Mouse (Mus musculus): ENCODE data around the gene Gm21887. TPM values are rescaled to one million over a fixed set of nuclear protein-coding genes. Genes with fewer than 3 reads are reported as not detected.
A peak's percentile ranks its signal among the peaks of the same experiment; 100 is the strongest.
"Not testable (repeated sequence)": the region's sequence is repeated elsewhere in the genome, so short reads cannot be mapped to it uniquely, and the experiment has no call there.

The Gm21887 gene
- polyA plus RNA-seq, 1 experiment from 2014 or later = 101 TPM

GRCm38 (mm10) chrX:169984853-169985252 is 24.6 kb upstream of the Gm21887 start:
- not testable (repeated sequence) for H3K4me1 ChIP-seq; ATAC-seq (ENCODE audit: extremely low read depth, insufficient number of reproducible peaks, low FRiP score, low TSS enrichment); H3K27me3 ChIP-seq (replicated peaks); H3K27ac ChIP-seq (replicated peaks); H3K4me2 ChIP-seq; H3K9ac ChIP-seq; H3K4me3 ChIP-seq
- Histone ChIP-seq H3K36me3 (peaks cover 84% of the 10 kb centered on the region), H3K9me3 (peaks cover 85% of the 10 kb centered on the region)
- 84% methylated on average over 21 of the region's 21 CpGs for WGBS

- Histone ChIP-seq H3K9me3 (peaks cover 84% of the 10 kb centered on the region), H3K36me3 (peaks cover 84% of the 10 kb centered on the region)
- not testable (repeated sequence) for H3K27ac ChIP-seq (replicated peaks); H3K4me3 ChIP-seq; H3K9ac ChIP-seq; H3K27me3 ChIP-seq (replicated peaks); H3K4me1 ChIP-seq; H3K4me2 ChIP-seq
- ATAC-seq (ENCODE audit: extremely low read depth, insufficient number of reproducible peaks, low FRiP score, low TSS enrichment) = 0 out of 2 replicates have a peak, but pooled peaks have one; percentile 9
- WGBS = 82% methylated on average over 18 of the region's 18 CpGs
These were observed 23.7 kb upstream of the Gm21887 start for GRCm38 (mm10) chrX:169985796-169986195.

GRCm38 (mm10) chrX:169986519-169987367 is 22.7 kb upstream of the Gm21887 start:
- H3K27ac ChIP-seq (replicated peaks); H3K27me3 ChIP-seq (replicated peaks); H3K4me1 ChIP-seq: not testable (repeated sequence)
- Histone ChIP-seq H3K4me3 (peak overlapping the region; percentile 33), H3K9ac (peak overlapping the region; percentile 67), H3K9me3 (peaks cover 75% of the 10 kb centered on the region), H3K36me3 (peaks cover 76% of the 10 kb centered on the region), H3K4me2 (peak overlapping the region; percentile 57)
- 58% methylated on average over 51 of the region's 51 CpGs for WGBS
- peak; percentile 67 for ATAC-seq (ENCODE audit: extremely low read depth, insufficient number of reproducible peaks, low FRiP score, low TSS enrichment)

- Histone ChIP-seq H3K9me3 (peaks cover 68% of the 10 kb centered on the region), H3K36me3 (peaks cover 69% of the 10 kb centered on the region)
- 83% methylated on average over 28 of the region's 28 CpGs for WGBS
- H3K4me3 ChIP-seq; H3K27ac ChIP-seq (replicated peaks); H3K9ac ChIP-seq; H3K4me1 ChIP-seq; ATAC-seq (ENCODE audit: extremely low read depth, insufficient number of reproducible peaks, low FRiP score, low TSS enrichment); H3K4me2 ChIP-seq; H3K27me3 ChIP-seq (replicated peaks): not testable (repeated sequence)
These were observed 22.1 kb upstream of the Gm21887 start for GRCm38 (mm10) chrX:169987368-169987837.

- peak; percentile 10; the same call in 1 of the 2 replicates for ATAC-seq (ENCODE audit: extremely low read depth, insufficient number of reproducible peaks, low FRiP score, low TSS enrichment)
- not testable (repeated sequence) for H3K4me1 ChIP-seq; H3K27me3 ChIP-seq (replicated peaks); H3K27ac ChIP-seq (replicated peaks); H3K4me3 ChIP-seq; H3K4me2 ChIP-seq; H3K9ac ChIP-seq
- H3K9me3 ChIP-seq = peaks cover 55% of the 10 kb centered on the region
- WGBS = 91% methylated on average over 56 of the region's 56 CpGs
- peaks cover 56% of the 10 kb centered on the region for H3K36me3 ChIP-seq
These were observed 20.8 kb upstream of the Gm21887 start for GRCm38 (mm10) chrX:169988571-169989218.

- H3K36me3 ChIP-seq = peaks cover 51% of the 10 kb centered on the region
- ATAC-seq (ENCODE audit: extremely low read depth, insufficient number of reproducible peaks, low FRiP score, low TSS enrichment); H3K4me2 ChIP-seq; H3K27me3 ChIP-seq (replicated peaks); H3K4me1 ChIP-seq; H3K27ac ChIP-seq (replicated peaks); H3K9ac ChIP-seq; H3K4me3 ChIP-seq: not testable (repeated sequence)
- WGBS = 83% methylated on average over 8 of the region's 8 CpGs
- H3K9me3 ChIP-seq = peaks cover 50% of the 10 kb centered on the region
These were observed 20.3 kb upstream of the Gm21887 start for GRCm38 (mm10) chrX:169989219-169989595.

GRCm38 (mm10) chrX:169989691-169990631 is 19.5 kb upstream of the Gm21887 start:
- not testable (repeated sequence) for ATAC-seq (ENCODE audit: extremely low read depth, insufficient number of reproducible peaks, low FRiP score, low TSS enrichment); H3K27me3 ChIP-seq (replicated peaks); H3K27ac ChIP-seq (replicated peaks); H3K4me2 ChIP-seq; H3K9ac ChIP-seq; H3K4me1 ChIP-seq; H3K4me3 ChIP-seq
- WGBS = 76% methylated on average over 56 of the region's 56 CpGs
- Histone ChIP-seq H3K36me3 (peaks cover 44% of the 10 kb centered on the region), H3K9me3 (peaks cover 46% of the 10 kb centered on the region)

GRCm38 (mm10) chrX:169991128-169991873 is 18.2 kb upstream of the Gm21887 start:
- not testable (repeated sequence) for H3K27ac ChIP-seq (replicated peaks); H3K4me3 ChIP-seq; H3K27me3 ChIP-seq (replicated peaks); H3K9ac ChIP-seq; H3K4me1 ChIP-seq
- WGBS = 30% methylated on average over 20 of the region's 28 CpGs
- peaks cover 34% of the 10 kb centered on the region for H3K36me3 ChIP-seq
- H3K9me3 ChIP-seq = peaks cover 37% of the 10 kb centered on the region
- peak; percentile 23 for ATAC-seq (ENCODE audit: extremely low read depth, insufficient number of reproducible peaks, low FRiP score, low TSS enrichment)
- peak overlapping the region; percentile 51 for H3K4me2 ChIP-seq

GRCm38 (mm10) chrX:169992086-169992930 is 17.2 kb upstream of the Gm21887 start:
- H3K4me2 ChIP-seq; H3K9ac ChIP-seq; H3K4me1 ChIP-seq; H3K4me3 ChIP-seq; H3K27me3 ChIP-seq (replicated peaks); H3K27ac ChIP-seq (replicated peaks); ATAC-seq (ENCODE audit: extremely low read depth, insufficient number of reproducible peaks, low FRiP score, low TSS enrichment): not testable (repeated sequence)
- 40% methylated on average over 10 of the region's 15 CpGs for WGBS
- Histone ChIP-seq H3K9me3 (peaks cover 30% of the 10 kb centered on the region), H3K36me3 (peaks cover 28% of the 10 kb centered on the region)
